Mouse (Mus musculus) limb, embryonic 15.5 days (tissue): Measurements from ENCODE around the gene Ntf5. TPM values are rescaled to one million over a fixed set of nuclear protein-coding genes. Genes with fewer than 3 reads are reported as not detected.

Source experiments
- microRNA-seq: library from miRNA; unstranded; fragments of <30 nt; microRNA quantifications from one replicate; pipeline ENCODE4, GENCODE M21; 2016
- polyA plus RNA-seq: library from polyadenylated mRNA; unstranded; fragments of >200 nt; fragmentation: Nextera tagmentation; extraction: Ambion mirVana; gene quantifications from 2 replicates; pipeline ENCODE4 v1.2.1, GENCODE M21; 2015

Gene Ntf5
- polyA plus RNA-seq, 1 experiment from 2014 or later = 3.0 TPM

Small RNA genes within 50 kb of the gene (microRNA-seq; reads per million reads assigned to microRNA genes)
- not detected for gene Gm22133

Other genes with a start within 250 kb of the Ntf5 start
- gene Slc17a7, start 249.7 kb upstream of the Ntf5 start, polyA plus RNA-seq = 0.12 and 0.24 TPM in 2 replicates
- not detected in 2 replicates for gene Gfy, start 234.1 kb upstream of the Ntf5 start, polyA plus RNA-seq
- not detected in 2 replicates for gene Pth2, start 232.7 kb upstream of the Ntf5 start, polyA plus RNA-seq
- 1.2 and 2.7 TPM in 2 replicates for gene Ccdc155, start 208.8 kb upstream of the Ntf5 start, polyA plus RNA-seq
- gene Dkkl1, start 201.5 kb upstream of the Ntf5 start, polyA plus RNA-seq = 51.2 and 64.5 TPM in 2 replicates
- gene Tead2, start 197.9 kb upstream of the Ntf5 start, polyA plus RNA-seq = 131 and 134 TPM in 2 replicates
- gene Cd37, start 174.6 kb upstream of the Ntf5 start, polyA plus RNA-seq = 3.8 and 5.1 TPM in 2 replicates
- 0.09 TPM in 1 of 2 replicates, not detected in the other for gene Slc6a16, start 172.6 kb upstream of the Ntf5 start, polyA plus RNA-seq
- gene Slc6a21, start 136.2 kb upstream of the Ntf5 start, polyA plus RNA-seq = not detected in 2 replicates
- gene Trpm4, start 79.9 kb upstream of the Ntf5 start, polyA plus RNA-seq = 22.0 and 22.6 TPM in 2 replicates
- gene Hrc, start 78.4 kb upstream of the Ntf5 start, polyA plus RNA-seq = 6.5 and 15.1 TPM in 2 replicates
- 7.8 and 9.1 TPM in 2 replicates for gene Ppfia3, start 46.7 kb upstream of the Ntf5 start, polyA plus RNA-seq
- 2.3 and 2.5 TPM in 2 replicates for gene Lin7b, start 43.1 kb upstream of the Ntf5 start, polyA plus RNA-seq
- gene Snrnp70, start 18.0 kb upstream of the Ntf5 start, polyA plus RNA-seq = 199 and 204 TPM in 2 replicates
- gene Kcna7, start 8.0 kb upstream of the Ntf5 start, polyA plus RNA-seq = 0.10 and 0.12 TPM in 2 replicates
- gene Lhb, start 7.1 kb downstream of the Ntf5 start, polyA plus RNA-seq = not detected in 2 replicates
- gene Gys1, start 21.1 kb downstream of the Ntf5 start, polyA plus RNA-seq = 39.0 and 43.5 TPM in 2 replicates
- 122 and 125 TPM in 2 replicates for gene Ruvbl2, start 24.4 kb downstream of the Ntf5 start, polyA plus RNA-seq
- 4,640 and 4,716 TPM in 2 replicates for gene Ftl1, start 46.2 kb downstream of the Ntf5 start, polyA plus RNA-seq
- gene Bax, start 53.2 kb downstream of the Ntf5 start, polyA plus RNA-seq = 145 and 146 TPM in 2 replicates
- 0.61 and 1.0 TPM in 2 replicates for gene Tulp2, start 68.2 kb downstream of the Ntf5 start, polyA plus RNA-seq
- not detected in 2 replicates for gene Gm45808, start 73.1 kb downstream of the Ntf5 start, polyA plus RNA-seq
- gene Dhdh, start 75.1 kb downstream of the Ntf5 start, polyA plus RNA-seq = 3.1 and 3.3 TPM in 2 replicates
- gene Nucb1, start 96.7 kb downstream of the Ntf5 start, polyA plus RNA-seq = 279 and 295 TPM in 2 replicates
- gene Ppp1r15a, start 112.6 kb downstream of the Ntf5 start, polyA plus RNA-seq = 22.3 and 26.1 TPM in 2 replicates
- 5.7 and 6.8 TPM in 2 replicates for gene Plekha4, start 112.6 kb downstream of the Ntf5 start, polyA plus RNA-seq
- gene Hsd17b14, start 141.2 kb downstream of the Ntf5 start, polyA plus RNA-seq = 0.74 and 1.1 TPM in 2 replicates
- gene Bcat2, start 156.5 kb downstream of the Ntf5 start, polyA plus RNA-seq = 63.4 and 64.4 TPM in 2 replicates
- gene Fgf21, start 201.8 kb downstream of the Ntf5 start, polyA plus RNA-seq = 0.58 and 0.93 TPM in 2 replicates
- 2.9 and 3.3 TPM in 2 replicates for gene Fut1, start 203.6 kb downstream of the Ntf5 start, polyA plus RNA-seq
- gene Izumo1, start 208.1 kb downstream of the Ntf5 start, polyA plus RNA-seq = 0.14 and 0.27 TPM in 2 replicates
- 11.4 and 12.0 TPM in 2 replicates for gene Rasip1, start 213.8 kb downstream of the Ntf5 start, polyA plus RNA-seq
- gene Mamstr, start 226.3 kb downstream of the Ntf5 start, polyA plus RNA-seq = 21.9 and 36.8 TPM in 2 replicates